Mouse (Mus musculus): ENCODE measurements around the gene Gm16405. TPM values are rescaled to one million over a fixed set of nuclear protein-coding genes. Genes with fewer than 3 reads are reported as not detected.
"Not testable (repeated sequence)": the region's sequence is repeated elsewhere in the genome, so short reads cannot be mapped to it uniquely, and the experiment has no call there.

Gm16405 gene
- not detected in 2 replicates for polyA plus RNA-seq (2015; fragmentation: Nextera tagmentation; extraction: Ambion mirVana)

DNA sequence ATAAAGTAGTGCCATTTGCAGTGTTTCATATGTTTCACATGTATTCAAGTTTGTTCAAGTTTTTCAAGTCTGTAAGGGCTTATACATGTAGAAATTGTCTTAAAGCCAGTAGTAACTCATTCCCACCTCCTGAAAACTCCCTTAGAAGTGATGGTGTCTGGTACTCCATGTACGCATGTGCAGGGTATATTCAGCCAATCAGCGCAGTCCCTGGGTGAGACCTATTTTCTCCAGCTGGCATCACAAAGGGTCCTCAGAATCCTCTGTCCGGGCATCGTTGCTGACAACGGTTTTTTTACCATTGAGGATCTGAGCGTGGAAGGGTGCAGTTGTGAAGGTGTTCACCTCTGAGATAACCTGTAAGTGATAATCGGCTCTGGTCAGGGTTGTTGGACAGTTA, at the start of gene Gm16405:
Gene Gm16405, plus strand, starts transcription at position 301 of the 400 bp plus-strand sequence.
- H3K4me3 ChIP-seq; H3K4me1 ChIP-seq (replicated peaks); H3K36me3 ChIP-seq; H3K9me3 ChIP-seq (replicated peaks); H3K27me3 ChIP-seq; H3K4me2 ChIP-seq; ATAC-seq (replicated peaks; ENCODE audit: insufficient number of reproducible peaks, insufficient read depth, low FRiP score, low read depth); H3K9ac ChIP-seq; H3K27ac ChIP-seq: not testable (repeated sequence)
- WGBS, result no CpG with 5 or more reads among the region's 7 CpGs

Other genes with a start within 250 kb of the Gm16405 start
- gene Gm16430, start 91.0 kb downstream of the Gm16405 start, polyA plus RNA-seq (2015; fragmentation: Nextera tagmentation; extraction: Ambion mirVana), result not detected in 2 replicates

All from heart, embryonic 15.5 days (tissue).